Mouse (Mus musculus): ENCODE measurements around the gene Ctsa. TPM values are rescaled to one million over a fixed set of nuclear protein-coding genes. Genes with fewer than 3 reads are reported as not detected.

The Ctsa gene
- total and polyA plus RNA-seq, 2 experiments from 2014 or later: 101 to 110 TPM

DNA sequence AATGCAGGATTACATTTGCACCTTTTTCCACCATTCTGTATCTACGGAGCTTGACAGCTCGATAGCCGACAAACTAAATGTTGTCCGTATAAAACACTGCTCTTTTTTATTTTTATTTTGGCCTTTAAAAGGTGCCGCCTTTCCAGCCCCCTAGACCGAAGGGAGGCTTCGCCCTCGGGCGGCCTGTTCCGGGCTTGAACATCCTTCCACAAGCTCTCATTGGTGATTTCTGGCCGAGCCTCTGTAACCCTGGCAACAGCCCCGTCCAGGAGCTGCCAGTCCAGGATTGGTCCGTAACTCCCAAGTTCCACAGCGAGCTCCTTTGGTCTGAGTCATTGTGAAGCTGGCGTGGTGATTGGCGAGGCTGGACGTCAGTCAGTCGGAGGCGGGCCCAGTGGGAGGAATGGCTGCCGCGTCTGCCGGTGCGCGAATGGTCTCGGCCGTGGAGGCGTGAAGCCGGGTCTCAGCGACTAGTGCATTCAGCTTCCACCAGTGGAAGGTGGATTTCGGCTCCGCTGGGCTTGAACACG, 10.0 kb upstream of the Ctsa start, which contains the start of gene Zswim1:
TSS of gene Zswim1 (plus strand) at position 51 of the 530 bp plus-strand sequence.
- peak within 1 kb of the TSS; percentile 58 for H3K4me2 ChIP-seq (ENCODE audit: low read depth, low read length, poor library complexity, severe bottlenecking)
- no peak for TF ChIP-seq CTCF (IDR thresholded peaks at IDR 0.05)
- H3K9me3 ChIP-seq (ENCODE audit: low read length): no peaks in the 10 kb centered on the region
- ATAC-seq (ENCODE audit: low FRiP score): peak; percentile 98
- H3K36me3 ChIP-seq (ENCODE audit: insufficient read depth, low read length): peaks cover 36% of the 10 kb centered on the region
- DNase-seq (ENCODE audit: low spot score): peak; percentile 99
- peaks cover 5% of the 10 kb centered on the region; the same call in 1 of the 2 replicates for H3K4me1 ChIP-seq (ENCODE audit: insufficient read depth, low read length)
- peak within 1 kb of the TSS; percentile 93 for H3K27ac ChIP-seq (ENCODE audit: low read depth, low read length)
- peak within 1 kb of the TSS; percentile 63 for H3K4me3 ChIP-seq (ENCODE audit: low read depth, low read length)
- peak within 1 kb of the TSS; percentile 74 for H3K9ac ChIP-seq (replicated peaks; ENCODE audit: low read length, poor library complexity, severe bottlenecking)
- WGBS: 1% methylated on average over 32 of the region's 32 CpGs
- H3K27me3 ChIP-seq (ENCODE audit: insufficient read depth, low read length): no peaks in the 10 kb centered on the region

DNA sequence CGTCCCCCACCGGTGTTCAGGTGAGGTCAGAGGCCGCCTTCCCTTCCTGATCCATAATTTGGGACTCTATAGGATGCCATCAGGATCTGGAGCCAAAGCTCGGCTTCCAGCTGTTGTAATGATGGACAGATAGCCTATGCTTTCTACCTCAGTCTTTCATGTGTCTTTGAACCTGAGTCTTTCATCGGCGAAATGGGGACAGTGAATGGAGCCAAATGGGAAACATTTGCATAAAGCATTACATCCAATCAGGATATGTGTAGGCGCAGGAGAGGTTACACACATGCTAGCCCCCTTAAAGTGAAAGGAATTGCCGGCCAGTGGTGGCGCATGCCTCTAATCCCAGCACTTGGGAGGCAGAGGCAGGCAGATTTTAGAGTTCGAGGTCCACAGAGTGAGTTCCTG, 9.5 kb upstream of the Ctsa start:
- Histone ChIP-seq H3K4me1 (ENCODE audit: insufficient read depth, low read length) (peaks cover 5% of the 10 kb centered on the region; the same call in 1 of the 2 replicates), H3K4me3 (ENCODE audit: low read depth, low read length) (peak overlapping the region; percentile 63), H3K27ac (ENCODE audit: low read depth, low read length) (peak overlapping the region; percentile 93), H3K27me3 (ENCODE audit: insufficient read depth, low read length) (no peaks in the 10 kb centered on the region), H3K9ac (replicated peaks; ENCODE audit: low read length, poor library complexity, severe bottlenecking) (peak overlapping the region; percentile 74), H3K36me3 (ENCODE audit: insufficient read depth, low read length) (peaks cover 36% of the 10 kb centered on the region), H3K9me3 (ENCODE audit: low read length) (no peaks in the 10 kb centered on the region), H3K4me2 (ENCODE audit: low read depth, low read length, poor library complexity, severe bottlenecking) (peak overlapping the region; percentile 58)
- WGBS: 2% methylated on average over 10 of the region's 10 CpGs
- ATAC-seq (ENCODE audit: low FRiP score) (peak; percentile 52), DNase-seq (ENCODE audit: low spot score) (peak; percentile 67)
- TF ChIP-seq CTCF (IDR thresholded peaks at IDR 0.05): peak; percentile 45

DNA sequence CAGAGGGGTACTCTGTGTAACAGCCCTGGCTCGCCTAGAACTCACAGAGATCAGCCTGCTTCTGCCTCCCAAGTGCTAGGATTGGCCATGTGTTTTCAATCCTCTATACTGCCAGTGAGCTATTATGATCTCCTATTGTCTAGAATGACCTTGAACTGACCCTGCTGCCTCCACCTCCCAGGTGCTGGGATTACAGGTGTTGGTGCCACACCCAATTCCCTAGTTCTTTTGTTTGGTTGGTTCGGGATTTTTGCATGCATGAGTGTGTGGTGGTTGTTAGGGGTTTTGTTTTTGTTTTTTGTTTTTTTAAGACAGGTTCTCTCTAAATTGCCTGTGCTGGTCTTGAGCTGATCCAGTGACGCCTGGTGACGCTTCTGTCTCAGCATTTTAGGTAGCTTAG, 8.7 kb upstream of the Ctsa start:
- no peaks in the 10 kb centered on the region for H3K27me3 ChIP-seq (ENCODE audit: insufficient read depth, low read length)
- H3K27ac ChIP-seq (ENCODE audit: low read depth, low read length): no peak overlapping the region
- peaks cover 5% of the 10 kb centered on the region; the same call in 1 of the 2 replicates for H3K4me1 ChIP-seq (ENCODE audit: insufficient read depth, low read length)
- H3K4me3 ChIP-seq (ENCODE audit: low read depth, low read length): no peak overlapping the region
- no peak for ATAC-seq (ENCODE audit: low FRiP score)
- TF ChIP-seq CTCF (IDR thresholded peaks at IDR 0.05): no peak
- 86% methylated on average over 4 of the region's 4 CpGs for WGBS
- H3K9me3 ChIP-seq (ENCODE audit: low read length): no peaks in the 10 kb centered on the region
- peaks cover 36% of the 10 kb centered on the region for H3K36me3 ChIP-seq (ENCODE audit: insufficient read depth, low read length)
- H3K4me2 ChIP-seq (ENCODE audit: low read depth, low read length, poor library complexity, severe bottlenecking): peak overlapping the region; percentile 58
- DNase-seq (ENCODE audit: low spot score): no peak
- no peak overlapping the region for H3K9ac ChIP-seq (replicated peaks; ENCODE audit: low read length, poor library complexity, severe bottlenecking)

DNA sequence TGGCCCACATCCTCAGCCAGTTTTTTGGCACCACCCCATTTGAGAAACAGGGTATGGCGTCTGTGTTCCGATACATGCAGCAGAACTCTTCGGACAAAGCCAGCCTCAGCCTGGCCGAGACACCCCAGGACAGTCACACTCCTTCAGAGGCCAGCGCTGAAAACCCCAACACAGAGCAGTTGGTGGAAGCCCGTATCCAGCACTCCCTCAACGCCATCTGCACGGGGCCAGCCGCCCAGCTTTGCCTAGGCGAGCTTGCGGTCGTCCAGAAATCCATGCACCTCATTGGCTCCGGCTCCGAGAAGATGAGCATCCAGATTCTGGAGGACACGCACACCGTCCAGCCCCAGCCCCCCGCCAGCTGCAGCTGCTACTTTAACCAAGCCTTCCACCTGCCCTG, 7.2 kb upstream of the Ctsa start:
- Histone ChIP-seq H3K9ac (replicated peaks; ENCODE audit: low read length, poor library complexity, severe bottlenecking) (no peak overlapping the region), H3K4me1 (ENCODE audit: insufficient read depth, low read length) (peaks cover 5% of the 10 kb centered on the region; the same call in 1 of the 2 replicates), H3K36me3 (ENCODE audit: insufficient read depth, low read length) (peaks cover 30% of the 10 kb centered on the region), H3K4me2 (ENCODE audit: low read depth, low read length, poor library complexity, severe bottlenecking) (no peak overlapping the region), H3K9me3 (ENCODE audit: low read length) (no peaks in the 10 kb centered on the region), H3K4me3 (ENCODE audit: low read depth, low read length) (no peak overlapping the region), H3K27ac (ENCODE audit: low read depth, low read length) (no peak overlapping the region), H3K27me3 (ENCODE audit: insufficient read depth, low read length) (no peaks in the 10 kb centered on the region)
- no peak for ATAC-seq (ENCODE audit: low FRiP score)
- 98% methylated on average over 17 of the region's 17 CpGs for WGBS
- no peak for TF ChIP-seq CTCF (IDR thresholded peaks at IDR 0.05)
- DNase-seq (ENCODE audit: low spot score): no peak

DNA sequence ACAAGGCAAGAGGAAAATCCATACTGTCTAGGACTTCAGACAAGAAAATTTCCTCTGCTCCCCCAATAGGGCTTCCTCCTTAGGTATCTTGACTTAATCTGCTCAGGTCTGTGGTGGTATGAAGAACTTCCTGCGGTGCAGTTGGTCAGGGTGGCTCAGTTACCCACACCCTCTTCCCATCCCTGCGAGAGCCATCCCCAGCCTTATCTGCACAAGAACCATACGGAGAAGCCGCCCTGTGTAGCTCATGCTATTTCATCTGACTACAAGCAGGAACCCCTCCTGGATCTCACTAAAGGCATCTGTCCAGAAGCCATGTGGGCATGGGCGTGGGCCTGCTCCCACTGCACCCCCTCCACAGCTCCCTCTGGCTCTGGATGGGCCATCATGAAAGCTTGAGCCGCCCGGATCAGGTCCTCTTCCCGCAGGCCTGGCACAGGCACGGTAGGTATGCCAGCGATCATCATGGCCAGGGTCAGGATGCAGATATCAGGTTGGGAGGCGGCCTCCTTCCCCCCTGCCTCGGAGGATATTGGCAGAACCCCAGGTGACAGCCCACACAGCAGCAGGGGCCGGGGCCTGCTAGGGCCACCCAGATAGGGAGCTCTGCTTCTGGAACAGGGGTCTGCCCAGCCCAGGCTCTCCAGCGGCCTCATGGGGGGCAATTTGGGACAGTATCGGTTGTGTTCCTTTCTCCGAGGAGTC, 5.4 kb upstream of the Ctsa start:
- Histone ChIP-seq H3K9me3 (ENCODE audit: low read length) (no peaks in the 10 kb centered on the region), H3K4me2 (ENCODE audit: low read depth, low read length, poor library complexity, severe bottlenecking) (no peak overlapping the region), H3K27ac (ENCODE audit: low read depth, low read length) (no peak overlapping the region), H3K4me3 (ENCODE audit: low read depth, low read length) (no peak overlapping the region), H3K36me3 (ENCODE audit: insufficient read depth, low read length) (peaks cover 21% of the 10 kb centered on the region), H3K4me1 (ENCODE audit: insufficient read depth, low read length) (peaks cover 5% of the 10 kb centered on the region; the same call in 1 of the 2 replicates), H3K27me3 (ENCODE audit: insufficient read depth, low read length) (no peaks in the 10 kb centered on the region), H3K9ac (replicated peaks; ENCODE audit: low read length, poor library complexity, severe bottlenecking) (no peak overlapping the region)
- no peak for TF ChIP-seq CTCF (IDR thresholded peaks at IDR 0.05)
- 92% methylated on average over 16 of the region's 16 CpGs for WGBS
- ATAC-seq (ENCODE audit: low FRiP score): no peak
- DNase-seq (ENCODE audit: low spot score): no peak

DNA sequence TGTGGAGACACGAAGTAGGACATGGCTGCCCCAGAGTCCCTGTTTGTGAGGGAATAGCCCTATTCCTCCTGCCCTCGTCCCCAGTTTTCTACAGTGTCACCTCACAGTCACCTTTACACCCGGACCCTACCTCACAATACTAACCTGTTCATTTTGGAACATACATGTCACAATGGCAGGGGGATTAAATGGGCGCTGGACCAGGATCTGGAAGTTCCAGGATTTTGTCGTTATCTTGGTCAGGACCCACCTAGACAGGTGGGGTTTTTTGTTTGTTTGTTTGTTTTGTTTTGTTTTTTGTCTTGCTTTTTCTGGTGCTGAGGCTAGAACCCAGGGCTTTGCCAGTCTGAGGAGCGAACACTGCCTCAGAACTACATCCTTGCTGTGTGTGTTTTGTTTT, 4.2 kb upstream of the Ctsa start, which contains the start of gene Spata25:
TSS of gene Spata25 (minus strand) at position 101 of the 400 bp plus-strand sequence.
- DNase-seq (ENCODE audit: low spot score) (no peak), ATAC-seq (ENCODE audit: low FRiP score) (no peak)
- no peak within 1 kb of the TSS for H3K4me3 ChIP-seq (ENCODE audit: low read depth, low read length)
- no peaks in the 10 kb centered on the region for H3K27me3 ChIP-seq (ENCODE audit: insufficient read depth, low read length)
- peaks cover 8% of the 10 kb centered on the region; the same call in 1 of the 2 replicates for H3K4me1 ChIP-seq (ENCODE audit: insufficient read depth, low read length)
- no peak for TF ChIP-seq CTCF (IDR thresholded peaks at IDR 0.05)
- no peaks in the 10 kb centered on the region for H3K9me3 ChIP-seq (ENCODE audit: low read length)
- H3K9ac ChIP-seq (replicated peaks; ENCODE audit: low read length, poor library complexity, severe bottlenecking): no peak within 1 kb of the TSS
- no peak within 1 kb of the TSS for H3K27ac ChIP-seq (ENCODE audit: low read depth, low read length)
- no peak within 1 kb of the TSS for H3K4me2 ChIP-seq (ENCODE audit: low read depth, low read length, poor library complexity, severe bottlenecking)
- H3K36me3 ChIP-seq (ENCODE audit: insufficient read depth, low read length): peaks cover 21% of the 10 kb centered on the region
- WGBS: 87% methylated on average over 6 of the region's 6 CpGs
